Mouse (Mus musculus): ENCODE data around the gene Rogdi. TPM values are rescaled to one million over a fixed set of nuclear protein-coding genes. Genes with fewer than 3 reads are reported as not detected.

The Rogdi gene
- polyA plus RNA-seq, 1 experiment from 2014 or later, result 65.9 TPM

DNA sequence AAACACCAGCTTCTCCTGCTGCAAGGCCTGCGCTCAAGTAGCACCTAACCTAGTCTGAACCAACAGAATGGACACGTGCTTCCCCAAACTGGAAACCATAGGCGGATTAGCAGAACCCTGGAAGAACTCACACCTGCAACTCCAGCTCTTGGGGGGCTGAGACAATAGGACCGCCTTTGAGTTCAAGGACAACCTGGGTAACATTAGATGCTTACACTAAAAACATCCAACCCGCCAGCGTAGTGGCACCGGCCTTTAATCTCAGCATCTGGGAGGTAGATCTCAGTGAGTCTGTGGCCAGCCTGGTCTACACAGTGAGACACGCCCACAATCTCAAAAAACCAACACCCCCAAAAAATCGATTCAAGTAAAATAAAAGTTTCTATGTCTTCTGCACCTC lies 50.0 kb downstream of the Rogdi start:
- peak overlapping the region; percentile 94 for H3K4me3 ChIP-seq (ENCODE audit: low read depth, low read length)
- H3K9ac ChIP-seq (ENCODE audit: low read depth, low read length), result peak overlapping the region; percentile 80
- ATAC-seq (replicated peaks; ENCODE audit: low FRiP score) (no peak), DNase-seq (ENCODE audit: low spot score) (no peak)
- H3K27ac ChIP-seq (ENCODE audit: low read depth, low read length), result no peak overlapping the region
- H3K9me3 ChIP-seq (ENCODE audit: control insufficient read depth, low read length), result no peaks in the 10 kb centered on the region
- peaks cover 9% of the 10 kb centered on the region for H3K4me1 ChIP-seq (replicated peaks; ENCODE audit: control insufficient read depth, insufficient read depth, low read length)
- no peaks in the 10 kb centered on the region for H3K27me3 ChIP-seq (replicated peaks; ENCODE audit: control insufficient read depth, insufficient read depth, low read length)
- H3K4me2 ChIP-seq, result peak overlapping the region; percentile 93
- 0 out of 2 replicates have a peak, but pooled peaks cover 2% of the 10 kb centered on the region for H3K36me3 ChIP-seq (ENCODE audit: control insufficient read depth, insufficient read depth, low read length)
- WGBS, result 33% methylated on average over 9 of the region's 9 CpGs

DNA sequence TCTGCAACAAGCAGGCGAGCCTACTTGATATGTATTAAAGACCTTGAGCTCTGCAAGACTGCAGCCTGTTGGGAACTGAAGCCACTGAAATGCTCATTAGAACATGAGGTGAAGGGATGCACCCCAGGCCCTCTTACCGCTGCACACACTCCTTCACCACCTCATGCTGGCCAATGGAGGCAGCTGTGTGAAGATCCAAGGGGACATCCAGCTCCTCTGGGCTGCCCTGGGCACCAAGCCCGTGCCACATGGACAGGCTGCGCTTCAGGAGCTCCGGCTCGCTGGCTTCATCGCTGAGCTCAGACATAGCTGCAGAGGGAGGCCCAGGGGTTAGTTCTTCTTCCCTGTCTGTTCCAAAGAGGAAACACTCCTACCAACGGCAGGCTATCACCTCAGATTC lies 53.1 kb downstream of the Rogdi start:
- no peaks in the 10 kb centered on the region for H3K9me3 ChIP-seq (ENCODE audit: control insufficient read depth, low read length)
- no peak for DNase-seq (ENCODE audit: low spot score)

More for the DNA sequence above, 53.1 kb downstream of the Rogdi start:
- H3K9ac ChIP-seq (ENCODE audit: low read depth, low read length), result no peak overlapping the region
- 86% methylated on average over 8 of the region's 8 CpGs for WGBS
- H3K27me3 ChIP-seq (replicated peaks; ENCODE audit: control insufficient read depth, insufficient read depth, low read length), result no peaks in the 10 kb centered on the region
- no peak for ATAC-seq (replicated peaks; ENCODE audit: low FRiP score)
- no peak overlapping the region for H3K27ac ChIP-seq (ENCODE audit: low read depth, low read length)
- no peak overlapping the region for H3K4me3 ChIP-seq (ENCODE audit: low read depth, low read length)
- no peak overlapping the region for H3K4me2 ChIP-seq
- H3K36me3 ChIP-seq (ENCODE audit: control insufficient read depth, insufficient read depth, low read length), result peaks cover 12% of the 10 kb centered on the region; the same call in 1 of the 2 replicates
- H3K4me1 ChIP-seq (replicated peaks; ENCODE audit: control insufficient read depth, insufficient read depth, low read length), result peaks cover 9% of the 10 kb centered on the region

Other genes with a start within 250 kb of the Rogdi start
- 49.4 and 49.8 TPM in 2 replicates for gene Cdip1, start 223.3 kb downstream of the Rogdi start, polyA plus RNA-seq (2014; fragmentation: Nextera tagmentation; extraction: Ambion mirVana)
- gene 4930562C15Rik, start 178.1 kb downstream of the Rogdi start, polyA plus RNA-seq (2014; fragmentation: Nextera tagmentation; extraction: Ambion mirVana), result 0.19 and 0.33 TPM in 2 replicates
- gene Ubald1, start 133.2 kb downstream of the Rogdi start, polyA plus RNA-seq (2014; fragmentation: Nextera tagmentation; extraction: Ambion mirVana), result 26.4 and 29.9 TPM in 2 replicates
- 50.5 and 52.5 TPM in 2 replicates for gene Mgrn1, start 127.3 kb downstream of the Rogdi start, polyA plus RNA-seq (2014; fragmentation: Nextera tagmentation; extraction: Ambion mirVana)
- gene Nudt16l1, start 74.8 kb downstream of the Rogdi start, polyA plus RNA-seq (2014; fragmentation: Nextera tagmentation; extraction: Ambion mirVana), result 102 and 103 TPM in 2 replicates
- gene Anks3, start 49.3 kb downstream of the Rogdi start, polyA plus RNA-seq (2014; fragmentation: Nextera tagmentation; extraction: Ambion mirVana), result 28.1 and 30.0 TPM in 2 replicates
- gene Sept12, start 15.7 kb downstream of the Rogdi start, polyA plus RNA-seq (2014; fragmentation: Nextera tagmentation; extraction: Ambion mirVana), result not detected in 2 replicates
- 4.3 and 4.8 TPM in 2 replicates for gene Smim22, start 6.3 kb downstream of the Rogdi start, polyA plus RNA-seq (2014; fragmentation: Nextera tagmentation; extraction: Ambion mirVana)
- gene Glyr1, start 36.3 kb upstream of the Rogdi start, polyA plus RNA-seq (2014; fragmentation: Nextera tagmentation; extraction: Ambion mirVana), result 84.8 and 96.2 TPM in 2 replicates
- gene Ubn1, start 36.5 kb upstream of the Rogdi start, polyA plus RNA-seq (2014; fragmentation: Nextera tagmentation; extraction: Ambion mirVana), result 17.2 and 19.2 TPM in 2 replicates
- gene Ppl, start 118.9 kb upstream of the Rogdi start, polyA plus RNA-seq (2014; fragmentation: Nextera tagmentation; extraction: Ambion mirVana), result 0.83 and 1.1 TPM in 2 replicates
- not detected in 2 replicates for gene Sec14l5, start 133.6 kb upstream of the Rogdi start, polyA plus RNA-seq (2014; fragmentation: Nextera tagmentation; extraction: Ambion mirVana)
- 29.2 and 30.0 TPM in 2 replicates for gene Nagpa, start 190.5 kb upstream of the Rogdi start, polyA plus RNA-seq (2014; fragmentation: Nextera tagmentation; extraction: Ambion mirVana)
- gene AU021092, start 208.7 kb upstream of the Rogdi start, polyA plus RNA-seq (2014; fragmentation: Nextera tagmentation; extraction: Ambion mirVana), result 0.27 and 0.65 TPM in 2 replicates
- 25.8 and 31.5 TPM in 2 replicates for gene Alg1, start 220.1 kb upstream of the Rogdi start, polyA plus RNA-seq (2014; fragmentation: Nextera tagmentation; extraction: Ambion mirVana)
- gene Eef2kmt, start 242.4 kb upstream of the Rogdi start, polyA plus RNA-seq (2014; fragmentation: Nextera tagmentation; extraction: Ambion mirVana), result 31.5 and 31.6 TPM in 2 replicates